Mouse (Mus musculus): ENCODE measurements around the gene Gm20388. TPM values are rescaled to one million over a fixed set of nuclear protein-coding genes. Genes with fewer than 3 reads are reported as not detected.

Gm20388 gene
- 3.5 and 10.6 TPM in 2 replicates for polyA plus RNA-seq (2011; ENCODE audit: insufficient read depth, insufficient read length, low replicate concordance, missing spikeins)

- H3K27ac ChIP-seq (ENCODE audit: control insufficient read depth, insufficient read depth, low read depth, low read length, poor library complexity), result peak within 1 kb of the TSS; percentile 95
- H3K4me3 ChIP-seq (replicated peaks; ENCODE audit: control insufficient read depth, low read depth, low read length), result peak within 1 kb of the TSS; percentile 97
- under 1% methylated on average over 79 of the region's 97 CpGs for WGBS
- TF ChIP-seq POLR2A (IDR thresholded peaks at IDR 0.05; ENCODE audit: borderline replicate concordance, control insufficient read depth, low read depth, low read length), result peak; percentile 55; the same call in 1 of the 2 replicates
- no peak for TF ChIP-seq CTCF (IDR thresholded peaks at IDR 0.05; ENCODE audit: control insufficient read depth, insufficient read depth, low read length)
- no peaks in the 10 kb centered on the region; the same call in none of the 2 replicates for H3K4me1 ChIP-seq (ENCODE audit: control insufficient read depth, insufficient read depth, low read length)
Observed at GRCm38 (mm10) chr8:119910547-119911257, at the start of gene Gm20388. Gm20388 (plus strand) TSS chr8:119910841.

GRCm38 (mm10) chr8:119861706-119862389 is 48.8 kb upstream of the Gm20388 start, which contains the start of gene Klhl36:
Klhl36 (plus strand) TSS chr8:119862266.
- peak within 1 kb of the TSS; percentile 73 for H3K27ac ChIP-seq (ENCODE audit: control insufficient read depth, insufficient read depth, low read depth, low read length, poor library complexity)
- WGBS, result 2% methylated on average over 35 of the region's 35 CpGs
- no peaks in the 10 kb centered on the region; the same call in 1 of the 2 replicates for H3K4me1 ChIP-seq (ENCODE audit: control insufficient read depth, insufficient read depth, low read length)
- peak within 1 kb of the TSS; percentile 79 for H3K4me3 ChIP-seq (replicated peaks; ENCODE audit: control insufficient read depth, low read depth, low read length)
- peak; percentile 70; the same call in 1 of the 2 replicates for TF ChIP-seq POLR2A (IDR thresholded peaks at IDR 0.05; ENCODE audit: borderline replicate concordance, control insufficient read depth, low read depth, low read length)
- TF ChIP-seq CTCF (IDR thresholded peaks at IDR 0.05; ENCODE audit: control insufficient read depth, insufficient read depth, low read length), result no peak

DNA sequence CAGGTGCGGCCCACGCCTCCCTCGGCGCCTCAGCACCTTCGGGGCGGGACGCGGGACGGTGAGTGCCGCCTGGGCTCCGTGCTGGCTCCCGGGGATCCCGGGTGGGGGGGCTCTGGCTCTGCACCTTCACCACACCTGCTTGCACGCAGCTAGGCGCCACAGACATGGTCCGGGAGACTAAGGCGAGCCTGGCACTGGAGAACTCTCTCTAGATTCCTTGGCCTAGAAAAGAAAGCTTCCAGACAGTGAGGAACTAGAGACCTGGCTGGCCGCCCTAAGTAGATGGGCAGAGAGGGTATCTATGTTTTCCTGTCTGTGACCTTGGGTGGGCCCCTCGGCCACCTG is 48.3 kb upstream of the Gm20388 start:
- TF ChIP-seq POLR2A (IDR thresholded peaks at IDR 0.05; ENCODE audit: borderline replicate concordance, control insufficient read depth, low read depth, low read length), result no peak
- TF ChIP-seq CTCF (IDR thresholded peaks at IDR 0.05; ENCODE audit: control insufficient read depth, insufficient read depth, low read length), result no peak
- H3K27ac ChIP-seq (ENCODE audit: control insufficient read depth, insufficient read depth, low read depth, low read length, poor library complexity), result peak overlapping the region; percentile 73
- under 1% methylated on average over 19 of the region's 19 CpGs for WGBS
- peaks cover 2% of the 10 kb centered on the region; the same call in 1 of the 2 replicates for H3K4me1 ChIP-seq (ENCODE audit: control insufficient read depth, insufficient read depth, low read length)
- peak overlapping the region; percentile 79 for H3K4me3 ChIP-seq (replicated peaks; ENCODE audit: control insufficient read depth, low read depth, low read length)

GRCm38 (mm10) chr8:119862749-119863148 is 47.9 kb upstream of the Gm20388 start:
- no peak overlapping the region for H3K27ac ChIP-seq (ENCODE audit: control insufficient read depth, insufficient read depth, low read depth, low read length, poor library complexity)
- peak overlapping the region; percentile 79 for H3K4me3 ChIP-seq (replicated peaks; ENCODE audit: control insufficient read depth, low read depth, low read length)
- 35% methylated on average over 6 of the region's 6 CpGs for WGBS
- H3K4me1 ChIP-seq (ENCODE audit: control insufficient read depth, insufficient read depth, low read length), result peaks cover 2% of the 10 kb centered on the region; the same call in 1 of the 2 replicates
- TF ChIP-seq CTCF (IDR thresholded peaks at IDR 0.05; ENCODE audit: control insufficient read depth, insufficient read depth, low read length), result no peak
- TF ChIP-seq POLR2A (IDR thresholded peaks at IDR 0.05; ENCODE audit: borderline replicate concordance, control insufficient read depth, low read depth, low read length), result no peak

DNA sequence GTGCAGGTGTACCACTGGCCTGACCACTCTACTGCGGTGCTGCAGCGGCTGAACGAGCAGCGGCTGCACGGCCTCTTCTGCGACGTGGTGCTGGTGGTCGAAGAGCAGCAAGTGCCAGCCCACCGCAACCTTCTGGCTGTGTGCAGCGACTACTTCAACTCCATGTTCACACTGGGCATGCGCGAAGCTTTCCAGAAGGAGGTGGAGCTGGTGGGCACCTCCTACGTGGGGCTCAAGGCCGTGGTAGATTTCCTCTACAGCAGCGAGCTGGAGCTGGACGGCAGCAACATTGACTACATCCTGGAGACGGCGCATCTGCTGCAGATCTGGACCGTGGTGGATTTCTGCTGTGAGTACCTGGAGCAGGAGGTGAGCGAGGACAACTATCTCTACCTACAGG is 41.0 kb upstream of the Gm20388 start:
- Histone ChIP-seq H3K4me3 (replicated peaks; ENCODE audit: control insufficient read depth, low read depth, low read length) (no peak overlapping the region), H3K4me1 (ENCODE audit: control insufficient read depth, insufficient read depth, low read length) (peaks cover 2% of the 10 kb centered on the region; the same call in 1 of the 2 replicates), H3K27ac (ENCODE audit: control insufficient read depth, insufficient read depth, low read depth, low read length, poor library complexity) (no peak overlapping the region)
- 92% methylated on average over 20 of the region's 20 CpGs for WGBS
- no peak for TF ChIP-seq CTCF (IDR thresholded peaks at IDR 0.05; ENCODE audit: control insufficient read depth, insufficient read depth, low read length)
- TF ChIP-seq POLR2A (IDR thresholded peaks at IDR 0.05; ENCODE audit: borderline replicate concordance, control insufficient read depth, low read depth, low read length), result no peak

GRCm38 (mm10) chr8:119873181-119873580 is 37.5 kb upstream of the Gm20388 start:
- TF ChIP-seq CTCF (IDR thresholded peaks at IDR 0.05; ENCODE audit: control insufficient read depth, insufficient read depth, low read length), result no peak
- no peak for TF ChIP-seq POLR2A (IDR thresholded peaks at IDR 0.05; ENCODE audit: borderline replicate concordance, control insufficient read depth, low read depth, low read length)
- Histone ChIP-seq H3K27ac (ENCODE audit: control insufficient read depth, insufficient read depth, low read depth, low read length, poor library complexity) (no peak overlapping the region), H3K4me3 (replicated peaks; ENCODE audit: control insufficient read depth, low read depth, low read length) (no peak overlapping the region), H3K4me1 (ENCODE audit: control insufficient read depth, insufficient read depth, low read length) (no peaks in the 10 kb centered on the region)
- 74% methylated on average over 1 of the region's 1 CpGs for WGBS

DNA sequence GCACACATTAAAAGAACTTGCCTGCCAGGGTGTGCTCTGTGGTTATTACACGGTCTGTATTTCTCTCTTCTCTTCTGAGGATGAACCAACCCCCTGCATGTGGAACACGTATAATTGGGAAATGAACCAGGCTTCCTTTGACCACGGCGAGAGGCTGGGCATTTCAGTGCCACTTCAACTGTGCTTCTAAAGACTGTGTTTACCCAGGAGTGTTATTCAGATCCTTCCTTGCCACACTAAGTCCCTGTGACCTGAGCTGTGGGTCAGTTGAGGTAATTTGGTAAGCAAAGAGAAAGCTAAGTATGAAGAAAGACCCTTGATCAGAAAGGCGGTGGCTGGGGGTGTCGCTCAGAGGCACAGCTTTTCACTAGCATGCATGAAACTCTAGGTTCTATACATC is 29.3 kb upstream of the Gm20388 start:
- Histone ChIP-seq H3K27ac (ENCODE audit: control insufficient read depth, insufficient read depth, low read depth, low read length, poor library complexity) (no peak overlapping the region), H3K4me3 (replicated peaks; ENCODE audit: control insufficient read depth, low read depth, low read length) (no peak overlapping the region), H3K4me1 (ENCODE audit: control insufficient read depth, insufficient read depth, low read length) (no peaks in the 10 kb centered on the region)
- TF ChIP-seq POLR2A (IDR thresholded peaks at IDR 0.05; ENCODE audit: borderline replicate concordance, control insufficient read depth, low read depth, low read length) (no peak), CTCF (IDR thresholded peaks at IDR 0.05; ENCODE audit: control insufficient read depth, insufficient read depth, low read length) (no peak)
- 50% methylated on average over 6 of the region's 6 CpGs for WGBS

GRCm38 (mm10) chr8:119881917-119882316 is 28.7 kb upstream of the Gm20388 start:
- TF ChIP-seq POLR2A (IDR thresholded peaks at IDR 0.05; ENCODE audit: borderline replicate concordance, control insufficient read depth, low read depth, low read length) (no peak), CTCF (IDR thresholded peaks at IDR 0.05; ENCODE audit: control insufficient read depth, insufficient read depth, low read length) (no peak)
- H3K4me1 ChIP-seq (ENCODE audit: control insufficient read depth, insufficient read depth, low read length), result no peaks in the 10 kb centered on the region
- H3K4me3 ChIP-seq (replicated peaks; ENCODE audit: control insufficient read depth, low read depth, low read length), result no peak overlapping the region
- WGBS, result 85% methylated on average over 8 of the region's 8 CpGs
- no peak overlapping the region for H3K27ac ChIP-seq (ENCODE audit: control insufficient read depth, insufficient read depth, low read depth, low read length, poor library complexity)

Measured in bone marrow, adult 2 months (tissue).